Mouse (Mus musculus) G1E (cell line): ENCODE measurements around the gene Pld3.

Experiments
- CTCF ChIP-seq: IDR thresholded peaks from 2 replicates; pipeline ENCODE4 v1.5.1; 2012; ENCODE audit warnings: low read depth, low read length, inconsistent platforms, mixed read lengths
- GATA1 ChIP-seq: IDR thresholded peaks from 2 replicates; pipeline ENCODE4 v1.6.1; 2012; ENCODE audit warnings: borderline replicate concordance, low read length, inconsistent platforms, mixed read lengths
- GATA2 ChIP-seq: IDR thresholded peaks from 2 replicates; pipeline ENCODE4 v1.6.1; 2012; ENCODE audit warnings: low read depth, low read length, inconsistent platforms, borderline replicate concordance
- POLR2AphosphoS5 ChIP-seq: IDR thresholded peaks from 2 replicates; pipeline ENCODE4 v1.6.1; 2012; ENCODE audit warnings: low read depth, low read length, inconsistent platforms; ENCODE audit not compliant: insufficient replicate concordance
- TAL1 ChIP-seq: conservative IDR thresholded peaks from 2 replicates; pipeline ENCODE4 v1.6.1; 2012; ENCODE audit warnings: low read depth, low read length, inconsistent platforms, mixed read lengths

DNA sequence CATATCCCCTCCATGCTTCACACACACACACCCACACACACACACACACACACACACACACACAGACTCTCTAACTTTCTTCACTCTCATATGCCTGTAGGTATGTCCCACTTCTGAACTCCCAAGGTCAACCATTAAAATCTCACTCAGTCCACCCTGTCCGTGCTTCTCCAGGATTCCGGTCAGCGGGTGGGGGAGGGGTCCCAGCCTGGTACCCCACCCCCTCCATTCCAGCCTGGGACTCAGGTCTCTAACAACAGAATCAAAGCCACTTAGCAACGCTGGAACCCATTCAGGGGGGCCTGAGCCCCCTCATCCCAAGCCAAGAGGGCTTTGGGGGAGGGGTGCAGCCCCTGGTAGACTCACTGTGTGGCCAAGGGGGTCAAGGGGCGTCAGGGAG lies 30.1 kb downstream of the Pld3 start, which contains the start of gene Hipk4:
- TF ChIP-seq CTCF (no peak), GATA1 (no peak), TAL1 (no peak), POLR2AphosphoS5 (no peak), GATA2 (no peak)
